Mouse (Mus musculus) heart, embryonic 12.5 days (tissue): ENCODE data around the gene Pi4k2b. TPM values are rescaled to one million over a fixed set of nuclear protein-coding genes. Genes with fewer than 3 reads are reported as not detected.
A peak's percentile ranks its signal among the peaks of the same experiment; 100 is the strongest.

ENCODE experiments used
- ATAC-seq: fragments of 200-750 bp; cut with Nextera tagmentation; 2 replicates; pipeline ENCODE4 v1.8.0; 2017; ENCODE audit warnings: moderate TSS enrichment, moderate library complexity; ENCODE audit not compliant: insufficient number of reproducible peaks, low FRiP score
- H3K27ac ChIP-seq: fragments of 300-500 bp; sonication (generic); 2 replicates; pipeline ENCODE4 v1.5.1; 2016; ENCODE audit warnings: mild to moderate bottlenecking, moderate library complexity; ENCODE audit not compliant: poor library complexity, severe bottlenecking
- H3K27me3 ChIP-seq: fragments of 300-500 bp; sonication (generic); replicated peaks from 2 replicates; pipeline ENCODE4 v1.6.1; 2016; ENCODE audit warnings: mild to moderate bottlenecking, moderate library complexity
- H3K36me3 ChIP-seq: fragments of 300-500 bp; sonication (generic); 2 replicates; pipeline ENCODE4 v1.6.1; 2016; ENCODE audit warnings: mild to moderate bottlenecking, moderate library complexity
- H3K4me1 ChIP-seq: fragments of 300-500 bp; sonication (generic); replicated peaks from 2 replicates; pipeline ENCODE4 v1.6.1; 2016; ENCODE audit warnings: mild to moderate bottlenecking
- H3K4me2 ChIP-seq: fragments of 300-500 bp; sonication (generic); 2 replicates; pipeline ENCODE4 v1.6.1; 2016; ENCODE audit warnings: mild to moderate bottlenecking, moderate library complexity
- H3K4me3 ChIP-seq: fragments of 300-500 bp; sonication (generic); 2 replicates; pipeline ENCODE4 v1.5.1; 2016; ENCODE audit warnings: mild to moderate bottlenecking
- H3K9ac ChIP-seq: fragments of 300-500 bp; sonication (generic); 2 replicates; pipeline ENCODE4 v1.6.1; 2016; ENCODE audit warnings: mild to moderate bottlenecking, moderate library complexity
- H3K9me3 ChIP-seq: fragments of 300-500 bp; sonication (generic); replicated peaks from 2 replicates; pipeline ENCODE4 v1.6.1; 2016; ENCODE audit warnings: mild to moderate bottlenecking, moderate library complexity
- WGBS: fragments of 180-500 bp; shearing (Covaris S2); methylation state at CpG from one replicate; pipeline ENCODE4 v1.1.7; 2016; 5-methylcytosine and 5-hydroxymethylcytosine counted together
- polyA plus RNA-seq: library from polyadenylated mRNA; unstranded; fragments of >200 nt; fragmentation: Nextera tagmentation; extraction: Ambion mirVana; gene quantifications from 2 replicates; pipeline ENCODE4 v1.2.1, GENCODE M21; 2016

The Pi4k2b gene
- polyA plus RNA-seq, 1 experiment from 2014 or later = 10.5 TPM

- H3K4me2 ChIP-seq = peak overlapping the region; percentile 70
- peak; percentile 95 for ATAC-seq
- no peaks in the 10 kb centered on the region for H3K4me1 ChIP-seq
- peaks cover 14% of the 10 kb centered on the region for H3K36me3 ChIP-seq
- peak overlapping the region; percentile 76 for H3K27ac ChIP-seq
- 5% methylated on average over 37 of the region's 37 CpGs for WGBS
- peak overlapping the region; percentile 78 for H3K4me3 ChIP-seq
- no peaks in the 10 kb centered on the region for H3K9me3 ChIP-seq
- peak overlapping the region; percentile 74 for H3K9ac ChIP-seq
- no peaks in the 10 kb centered on the region for H3K27me3 ChIP-seq
Measured at GRCm38 (mm10) chr5:52782523-52783250, 41.3 kb downstream of the Pi4k2b start.

GRCm38 (mm10) chr5:52783251-52783620 is 41.9 kb downstream of the Pi4k2b start:
- no peaks in the 10 kb centered on the region for H3K4me1 ChIP-seq
- peak overlapping the region; percentile 78 for H3K4me3 ChIP-seq
- H3K4me2 ChIP-seq = peak overlapping the region; percentile 70
- no peaks in the 10 kb centered on the region for H3K27me3 ChIP-seq
- peak; percentile 56 for ATAC-seq
- under 1% methylated on average over 9 of the region's 9 CpGs for WGBS
- peak overlapping the region; percentile 74 for H3K9ac ChIP-seq
- peaks cover 17% of the 10 kb centered on the region for H3K36me3 ChIP-seq
- no peaks in the 10 kb centered on the region for H3K9me3 ChIP-seq
- peak overlapping the region; percentile 76 for H3K27ac ChIP-seq

GRCm38 (mm10) chr5:52783957-52784356 is 42.6 kb downstream of the Pi4k2b start:
- Histone ChIP-seq H3K36me3 (peaks cover 22% of the 10 kb centered on the region), H3K4me1 (no peaks in the 10 kb centered on the region), H3K9ac (no peak overlapping the region), H3K4me3 (no peak overlapping the region), H3K9me3 (no peaks in the 10 kb centered on the region), H3K27ac (no peak overlapping the region), H3K27me3 (no peaks in the 10 kb centered on the region), H3K4me2 (no peak overlapping the region)
- 74% methylated on average over 2 of the region's 2 CpGs for WGBS
- no peak for ATAC-seq

- Histone ChIP-seq H3K4me1 (no peaks in the 10 kb centered on the region), H3K36me3 (peaks cover 26% of the 10 kb centered on the region), H3K9ac (no peak overlapping the region), H3K27me3 (no peaks in the 10 kb centered on the region), H3K4me2 (no peak overlapping the region), H3K9me3 (no peaks in the 10 kb centered on the region), H3K4me3 (no peak overlapping the region), H3K27ac (no peak overlapping the region)
- WGBS = 70% methylated on average over 7 of the region's 7 CpGs
- no peak for ATAC-seq
Measured at GRCm38 (mm10) chr5:52786556-52787322, 45.4 kb downstream of the Pi4k2b start.

- H3K4me2 ChIP-seq = no peak overlapping the region
- peaks cover 40% of the 10 kb centered on the region for H3K36me3 ChIP-seq
- no peaks in the 10 kb centered on the region for H3K4me1 ChIP-seq
- H3K4me3 ChIP-seq = no peak overlapping the region
- no peaks in the 10 kb centered on the region for H3K27me3 ChIP-seq
- WGBS = 91% methylated on average over 9 of the region's 9 CpGs
- no peak overlapping the region for H3K27ac ChIP-seq
- no peak for ATAC-seq
- H3K9ac ChIP-seq = no peak overlapping the region
- H3K9me3 ChIP-seq = no peaks in the 10 kb centered on the region
Measured at GRCm38 (mm10) chr5:52793230-52793629, 51.9 kb downstream of the Pi4k2b start.

- H3K9ac ChIP-seq = no peak overlapping the region
- H3K4me3 ChIP-seq = no peak overlapping the region
- peaks cover 39% of the 10 kb centered on the region for H3K36me3 ChIP-seq
- ATAC-seq = no peak
- WGBS = 88% methylated on average over 9 of the region's 9 CpGs
- H3K27ac ChIP-seq = no peak overlapping the region
- no peaks in the 10 kb centered on the region for H3K4me1 ChIP-seq
- no peaks in the 10 kb centered on the region for H3K9me3 ChIP-seq
- no peaks in the 10 kb centered on the region for H3K27me3 ChIP-seq
- no peak overlapping the region for H3K4me2 ChIP-seq
Measured at GRCm38 (mm10) chr5:52794109-52794508, 52.7 kb downstream of the Pi4k2b start.

GRCm38 (mm10) chr5:52799274-52799985 is 58.1 kb downstream of the Pi4k2b start:
- ATAC-seq = no peak
- Histone ChIP-seq H3K4me3 (no peak overlapping the region), H3K4me1 (no peaks in the 10 kb centered on the region), H3K9ac (no peak overlapping the region), H3K27ac (no peak overlapping the region), H3K9me3 (no peaks in the 10 kb centered on the region), H3K4me2 (no peak overlapping the region), H3K36me3 (peaks cover 44% of the 10 kb centered on the region), H3K27me3 (no peaks in the 10 kb centered on the region)
- 89% methylated on average over 12 of the region's 12 CpGs for WGBS

GRCm38 (mm10) chr5:52805801-52806200 is 64.4 kb downstream of the Pi4k2b start:
- ATAC-seq = 0 out of 2 replicates have a peak, but pooled peaks have one; percentile 6
- 68% methylated on average over 4 of the region's 4 CpGs for WGBS
- Histone ChIP-seq H3K4me3 (no peak overlapping the region), H3K9ac (no peak overlapping the region), H3K36me3 (peaks cover 40% of the 10 kb centered on the region), H3K27ac (no peak overlapping the region), H3K4me2 (no peak overlapping the region), H3K9me3 (no peaks in the 10 kb centered on the region), H3K27me3 (no peaks in the 10 kb centered on the region), H3K4me1 (peaks cover 8% of the 10 kb centered on the region)

GRCm38 (mm10) chr5:52806349-52806748 is 65.0 kb downstream of the Pi4k2b start:
- no peaks in the 10 kb centered on the region for H3K27me3 ChIP-seq
- H3K4me1 ChIP-seq = peaks cover 8% of the 10 kb centered on the region
- 52% methylated on average over 8 of the region's 8 CpGs for WGBS
- no peak overlapping the region for H3K4me3 ChIP-seq
- H3K9ac ChIP-seq = no peak overlapping the region
- no peak overlapping the region for H3K4me2 ChIP-seq
- H3K27ac ChIP-seq = no peak overlapping the region
- no peak for ATAC-seq
- H3K9me3 ChIP-seq = no peaks in the 10 kb centered on the region
- peaks cover 43% of the 10 kb centered on the region for H3K36me3 ChIP-seq

GRCm38 (mm10) chr5:52807030-52807429 is 65.7 kb downstream of the Pi4k2b start:
- ATAC-seq = no peak
- no peak overlapping the region for H3K9ac ChIP-seq
- WGBS = 75% methylated on average over 7 of the region's 7 CpGs
- H3K4me1 ChIP-seq = peaks cover 8% of the 10 kb centered on the region
- no peaks in the 10 kb centered on the region for H3K27me3 ChIP-seq
- H3K27ac ChIP-seq = no peak overlapping the region
- H3K4me3 ChIP-seq = no peak overlapping the region
- peaks cover 46% of the 10 kb centered on the region for H3K36me3 ChIP-seq
- H3K9me3 ChIP-seq = no peaks in the 10 kb centered on the region
- no peak overlapping the region for H3K4me2 ChIP-seq

GRCm38 (mm10) chr5:52810446-52810845 is 69.1 kb downstream of the Pi4k2b start:
- Histone ChIP-seq H3K9me3 (no peaks in the 10 kb centered on the region), H3K27me3 (no peaks in the 10 kb centered on the region), H3K4me3 (no peak overlapping the region), H3K4me1 (peaks cover 8% of the 10 kb centered on the region), H3K4me2 (no peak overlapping the region), H3K9ac (no peak overlapping the region), H3K27ac (no peak overlapping the region), H3K36me3 (peaks cover 51% of the 10 kb centered on the region)
- no peak for ATAC-seq
- WGBS = 93% methylated on average over 6 of the region's 6 CpGs
